10 mouse cellular contexts compared by ENCODE assay signal in the genomic region with DNA sequence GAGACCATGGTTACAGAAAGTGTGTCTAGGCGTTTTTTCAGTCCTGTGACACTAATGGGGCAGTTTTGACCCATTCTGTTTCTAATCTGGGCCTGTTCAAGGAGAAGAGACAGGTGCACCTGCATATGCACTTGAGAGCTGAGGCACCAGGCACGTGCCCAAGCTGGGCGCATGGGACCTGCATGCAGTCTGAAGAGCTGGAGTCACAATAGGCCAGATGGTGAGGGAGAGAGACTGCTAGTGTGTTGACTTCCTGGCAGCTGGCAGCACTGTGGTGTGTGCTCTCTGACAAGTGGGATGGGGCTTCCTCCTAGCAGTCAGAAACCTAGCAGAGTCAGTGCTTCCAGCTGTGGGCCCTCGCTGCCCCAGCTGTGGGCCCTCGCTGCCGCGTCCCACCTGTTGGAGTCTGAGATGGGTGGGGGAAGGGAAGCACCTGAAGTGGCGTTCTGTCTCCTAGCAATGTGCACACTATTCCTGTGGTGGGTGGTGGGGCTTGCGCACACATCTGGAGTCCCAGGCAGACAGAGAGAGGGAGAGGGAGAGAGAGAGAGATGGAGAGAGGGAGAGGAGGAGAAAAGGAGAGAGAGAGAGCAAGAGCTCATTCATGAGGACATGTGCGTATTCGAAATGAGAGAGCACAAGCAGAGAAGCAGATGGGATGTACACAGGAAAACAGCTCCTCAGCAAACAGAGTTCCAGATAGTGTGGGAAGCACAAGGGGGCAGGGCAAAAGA. TPM values are rescaled to one million over a fixed set of nuclear protein-coding genes. Genes with fewer than 3 reads are reported as not detected.
DNase-seq lines count a peak whose midpoint lies in the region; ATAC-seq lines count a peak whose summit lies in the region.
"Had no signal": no experiment of that assay in that cellular context is flagged by ENCODE, and none has a peak within 500 bp of the region (broad histone marks: within the 10 kb centered on the region; RNA-seq: fewer than 3 reads in every experiment).

No protein-coding gene starts in this region.

- H3K27me3 ChIP-seq in forebrain, embryonic 14.5 days (replicated peaks; ENCODE audit: control insufficient read depth, insufficient read depth, low read length) = no peaks in the 10 kb centered on the region
- H3K27me3 ChIP-seq in forebrain, embryonic 12.5 days = peaks cover 4% of the 10 kb centered on the region; the same call in 1 of the 2 replicates
- no peaks in the 10 kb centered on the region for H3K27me3 ChIP-seq in lung, embryonic 16.5 days (ENCODE audit: control insufficient read depth, insufficient read depth, low read depth, low read length)
- H3K27me3 ChIP-seq in midbrain, embryonic 13.5 days = no peaks in the 10 kb centered on the region

- H3K27ac ChIP-seq in forebrain, embryonic 14.5 days (ENCODE audit: low read depth, low read length) = no peak overlapping the region
- H3K27ac ChIP-seq in forebrain, embryonic 12.5 days = no peak overlapping the region
- no peak overlapping the region for H3K27ac ChIP-seq in lung, embryonic 16.5 days (ENCODE audit: low read length)
- H3K27ac ChIP-seq in midbrain, embryonic 13.5 days = no peak overlapping the region
- H3K27ac ChIP-seq: heart, embryonic 13.5 days had no signal

- H3K9ac ChIP-seq in forebrain, embryonic 14.5 days (ENCODE audit: low read length) = no peak overlapping the region
- H3K9ac ChIP-seq in forebrain, embryonic 12.5 days = no peak overlapping the region
- H3K9ac ChIP-seq in lung, embryonic 16.5 days (ENCODE audit: low read length) = no peak overlapping the region
- H3K9ac ChIP-seq in midbrain, embryonic 13.5 days (replicated peaks) = no peak overlapping the region
- H3K9ac ChIP-seq: heart, embryonic 13.5 days had no signal

- no peaks in the 10 kb centered on the region for H3K4me1 ChIP-seq in forebrain, embryonic 14.5 days (ENCODE audit: control insufficient read depth, insufficient read depth, low read length)
- peaks cover 4% of the 10 kb centered on the region; the same call in 1 of the 2 replicates for H3K4me1 ChIP-seq in forebrain, embryonic 12.5 days
- H3K4me1 ChIP-seq in lung, embryonic 16.5 days (replicated peaks; ENCODE audit: control insufficient read depth, insufficient read depth, low read length) = no peaks in the 10 kb centered on the region
- H3K4me1 ChIP-seq in midbrain, embryonic 13.5 days (replicated peaks) = peaks cover 3% of the 10 kb centered on the region; the same call in 1 of the 2 replicates

- no peaks in the 10 kb centered on the region for H3K9me3 ChIP-seq in forebrain, embryonic 14.5 days (replicated peaks; ENCODE audit: control insufficient read depth, low read length)
- no peaks in the 10 kb centered on the region for H3K9me3 ChIP-seq in forebrain, embryonic 12.5 days
- no peaks in the 10 kb centered on the region for H3K9me3 ChIP-seq in lung, embryonic 16.5 days (ENCODE audit: control insufficient read depth, low read length)
- H3K9me3 ChIP-seq in midbrain, embryonic 13.5 days = no peaks in the 10 kb centered on the region
- H3K9me3 ChIP-seq: heart, embryonic 13.5 days had no signal

- ATAC-seq in forebrain, embryonic 14.5 days = peak; percentile 65; the same call in 1 of the 2 replicates
- ATAC-seq in forebrain, embryonic 12.5 days (ENCODE audit: low FRiP score) = no peak
- peak; percentile 34; the same call in 1 of the 2 replicates for ATAC-seq in lung, embryonic 16.5 days (ENCODE audit: low read depth)
- peak; percentile 71 for ATAC-seq in midbrain, embryonic 13.5 days

- H3K36me3 ChIP-seq in forebrain, embryonic 14.5 days (ENCODE audit: control insufficient read depth, insufficient read depth, low read length) = no peaks in the 10 kb centered on the region
- no peaks in the 10 kb centered on the region for H3K36me3 ChIP-seq in forebrain, embryonic 12.5 days (replicated peaks)
- H3K36me3 ChIP-seq in lung, embryonic 16.5 days (ENCODE audit: control insufficient read depth, insufficient read depth, low read length) = no peaks in the 10 kb centered on the region
- H3K36me3 ChIP-seq in midbrain, embryonic 13.5 days = no peaks in the 10 kb centered on the region
- H3K36me3 ChIP-seq: heart, embryonic 13.5 days had no signal

- DNase-seq in forebrain, embryonic 14.5 days (ENCODE audit: low spot score) = peak; percentile 40
- DNase-seq in lung, postnatal 10 days = no peak
- DNase-seq in kidney, postnatal 25 days = no peak
- DNase-seq in spleen, adult 18-20 months = no peak
- no peak for DNase-seq in right cerebral cortex, postnatal 36 days (ENCODE audit: low spot score in 2 of 2)
- DNase-seq: kidney, postnatal 4 days had no signal

- 44% methylated on average over 11 of the region's 11 CpGs for WGBS in forebrain, embryonic 14.5 days
- 44% methylated on average over 11 of the region's 11 CpGs for WGBS in forebrain, embryonic 12.5 days
- WGBS in lung, embryonic 16.5 days = 21% methylated on average over 11 of the region's 11 CpGs
- WGBS in midbrain, embryonic 13.5 days = 42% methylated on average over 11 of the region's 11 CpGs

- H3K4me2 ChIP-seq in forebrain, embryonic 14.5 days (ENCODE audit: low read length) = no peak overlapping the region
- no peak overlapping the region for H3K4me2 ChIP-seq in forebrain, embryonic 12.5 days
- no peak overlapping the region for H3K4me2 ChIP-seq in lung, embryonic 16.5 days (ENCODE audit: low read depth, low read length)
- H3K4me2 ChIP-seq in midbrain, embryonic 13.5 days (replicated peaks) = no peak overlapping the region
- H3K4me2 ChIP-seq: heart, embryonic 13.5 days had no signal

- no peak overlapping the region for H3K4me3 ChIP-seq in forebrain, embryonic 14.5 days (ENCODE audit: low read depth, low read length)
- no peak overlapping the region for H3K4me3 ChIP-seq in forebrain, embryonic 12.5 days (replicated peaks)
- H3K4me3 ChIP-seq in lung, embryonic 16.5 days (ENCODE audit: low read length) = no peak overlapping the region
- no peak overlapping the region for H3K4me3 ChIP-seq in midbrain, embryonic 13.5 days (replicated peaks)
- H3K4me3 ChIP-seq: heart, embryonic 13.5 days had no signal

RNA-seq across cellular contexts. Expression of a gene that starts 7.3 kb away (rescaled TPM):
- 29.0 and 36.8 TPM in 2 replicates for polyA plus RNA-seq in forebrain, embryonic 14.5 days (2014; fragmentation: Nextera tagmentation; extraction: Ambion mirVana)
- polyA plus RNA-seq in forebrain, embryonic 12.5 days (2016; fragmentation: Nextera tagmentation; extraction: Ambion mirVana) = 20.1 and 25.7 TPM in 2 replicates
- polyA plus RNA-seq in lung, embryonic 16.5 days (2015; fragmentation: Nextera tagmentation; extraction: Ambion mirVana) = 2.8 and 2.9 TPM in 2 replicates
- polyA plus RNA-seq in midbrain, embryonic 13.5 days (2015; fragmentation: Nextera tagmentation; extraction: Ambion mirVana) = 21.3 and 23.5 TPM in 2 replicates
